Mouse (Mus musculus): ENCODE measurements around the gene Gm44805. TPM values are rescaled to one million over a fixed set of nuclear protein-coding genes. Genes with fewer than 3 reads are reported as not detected.
"Not testable (repeated sequence)": the region's sequence is repeated elsewhere in the genome, so short reads cannot be mapped to it uniquely, and the experiment has no call there.

Gene Gm44805
- total RNA-seq, 2 experiments from 2014 or later: not detected

DNA sequence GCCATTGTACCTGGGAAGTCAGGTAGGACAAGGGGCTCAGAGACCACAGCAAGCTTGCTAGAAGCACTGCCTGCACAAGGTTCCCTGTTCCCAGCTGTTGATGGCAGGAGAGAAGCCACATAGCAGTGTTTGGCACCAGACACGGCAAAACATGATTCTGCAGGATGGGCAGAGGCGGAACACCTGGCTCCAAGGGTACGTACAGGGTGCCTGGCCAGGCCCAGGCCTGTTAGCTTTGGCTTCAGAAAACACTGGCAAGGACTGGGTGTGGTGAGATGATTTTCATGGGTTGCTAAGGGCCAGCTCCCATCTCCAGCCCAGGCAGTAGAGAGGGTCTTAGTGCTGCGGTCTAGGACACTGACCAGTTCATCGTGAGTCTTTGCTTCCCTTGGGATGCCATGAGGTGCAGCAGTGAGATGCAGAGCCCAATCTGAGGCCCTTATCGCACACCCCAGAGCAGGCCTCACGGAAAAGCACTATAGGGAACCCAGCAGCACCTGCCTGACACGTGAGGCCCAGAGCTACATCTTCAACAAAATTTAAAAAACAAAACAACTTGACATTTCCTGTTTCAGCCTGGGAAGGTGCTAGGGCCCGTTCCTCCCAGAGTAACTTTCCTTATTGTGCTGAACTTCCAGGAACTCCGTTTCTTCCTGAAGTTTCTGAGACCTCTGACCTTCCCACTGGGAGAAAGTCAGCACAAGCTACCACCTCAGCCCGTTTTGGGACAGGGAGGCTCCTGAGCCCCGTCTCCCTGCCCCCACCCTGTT lies 19.3 kb upstream of the Gm44805 start:
- no peak for ATAC-seq (replicated peaks; ENCODE audit: poor library complexity, severe bottlenecking)

- ATAC-seq (replicated peaks; ENCODE audit: poor library complexity, severe bottlenecking): no peak
Measured at GRCm38 (mm10) chr7:19699827-19700148, 18.6 kb upstream of the Gm44805 start.

DNA sequence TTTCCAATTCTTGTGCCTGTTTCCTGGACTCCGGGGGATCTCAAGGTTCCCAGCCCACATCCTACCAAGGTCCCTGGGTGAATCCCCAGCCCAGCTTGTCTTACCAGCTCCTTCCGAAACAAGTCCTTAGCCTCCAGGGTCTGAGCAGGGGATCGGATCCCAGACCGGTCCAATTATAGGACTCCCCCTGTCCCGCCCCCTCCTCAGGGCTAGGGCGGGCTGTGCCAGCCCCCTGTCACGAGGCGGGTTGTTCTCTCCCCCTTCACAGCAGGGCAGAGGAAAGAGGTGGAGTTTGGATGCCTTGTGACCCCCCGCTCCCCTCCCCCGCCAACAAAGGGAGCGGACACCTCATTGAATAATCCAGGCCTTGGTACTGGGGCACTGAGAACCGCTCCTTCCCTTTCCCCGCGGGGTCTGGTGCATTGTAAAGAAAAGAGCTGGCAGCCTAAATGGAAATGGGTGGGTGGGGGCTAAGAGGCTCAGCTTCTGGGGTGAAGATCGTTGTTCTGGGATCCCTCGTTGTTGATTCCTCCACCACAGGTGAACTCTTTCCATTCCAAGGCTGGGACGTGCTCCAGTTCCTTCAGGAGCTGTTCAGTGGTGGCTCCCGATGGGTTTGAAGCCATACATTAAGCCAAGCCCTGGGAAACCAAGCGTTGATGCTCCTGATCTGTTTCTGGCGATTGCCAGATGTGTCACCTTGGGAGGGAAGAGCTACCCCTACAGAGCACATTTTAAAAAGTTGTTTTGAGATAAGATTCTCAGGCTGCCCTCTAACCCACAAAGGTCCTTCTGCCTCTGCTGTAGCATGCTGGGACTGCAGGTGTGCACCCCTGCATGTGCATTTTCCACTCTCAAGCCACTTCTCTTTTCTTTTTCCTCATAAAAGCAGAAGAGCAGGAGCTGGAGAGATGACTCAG lies 17.9 kb upstream of the Gm44805 start, which contains the start of gene Apoe:
Gene Apoe (minus strand): TSS at position 282 of the 920 bp plus-strand sequence.
- peak; percentile 65 for ATAC-seq (replicated peaks; ENCODE audit: poor library complexity, severe bottlenecking)

DNA sequence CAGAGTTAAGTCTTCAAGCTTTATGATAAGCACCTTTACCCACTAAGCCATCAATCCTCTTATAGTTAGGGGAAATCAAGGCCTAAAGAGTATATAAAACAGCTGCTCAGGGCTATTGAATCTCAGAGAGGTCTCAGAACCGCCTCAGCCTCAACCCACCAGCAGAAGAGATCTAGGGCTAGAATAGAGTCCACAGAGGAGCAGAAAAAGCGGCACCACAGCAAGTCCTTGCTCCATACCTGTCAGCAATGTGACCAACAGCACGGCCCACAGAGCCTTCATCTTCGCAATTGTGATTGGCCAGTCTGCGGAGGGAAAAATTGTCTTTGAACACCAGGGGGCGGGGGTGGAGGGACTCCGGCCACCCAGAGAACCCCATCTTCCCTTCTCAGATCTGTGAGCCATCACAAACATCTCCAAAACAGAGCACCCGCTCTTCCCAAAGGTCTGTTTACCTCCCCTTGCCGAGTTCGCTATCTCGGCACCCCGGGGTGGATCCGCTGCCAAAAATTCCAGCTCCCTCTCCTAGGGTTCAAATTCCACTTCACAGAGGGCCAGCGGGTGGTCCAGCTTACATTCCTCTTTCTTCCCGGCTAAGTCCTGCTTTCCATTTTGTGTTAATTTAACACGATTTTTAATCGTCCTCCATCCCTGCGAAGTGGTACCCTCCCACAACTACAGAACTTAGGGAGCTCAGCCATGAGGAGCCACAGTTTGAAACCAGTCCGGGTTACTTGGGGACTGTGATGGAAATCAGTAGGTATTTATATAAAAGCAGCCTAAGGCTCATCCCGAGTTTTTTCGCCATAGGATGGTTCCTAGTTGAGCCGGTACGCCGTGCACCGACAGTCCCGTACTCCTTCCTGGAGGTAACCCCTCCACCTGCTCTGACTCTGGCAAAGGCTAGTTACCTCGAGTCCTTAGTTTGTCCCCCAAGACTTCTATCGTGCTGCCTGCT lies 17.0 kb upstream of the Gm44805 start:
- 0 out of 2 replicates have a peak, but pooled peaks have one; percentile 16 for ATAC-seq (replicated peaks; ENCODE audit: poor library complexity, severe bottlenecking)

- ATAC-seq (replicated peaks; ENCODE audit: poor library complexity, severe bottlenecking): no peak
Measured at GRCm38 (mm10) chr7:19696336-19696873, 15.2 kb upstream of the Gm44805 start.

GRCm38 (mm10) chr7:19695881-19696280 lies 14.7 kb upstream of the Gm44805 start:
- no peak for ATAC-seq (replicated peaks; ENCODE audit: poor library complexity, severe bottlenecking)

DNA sequence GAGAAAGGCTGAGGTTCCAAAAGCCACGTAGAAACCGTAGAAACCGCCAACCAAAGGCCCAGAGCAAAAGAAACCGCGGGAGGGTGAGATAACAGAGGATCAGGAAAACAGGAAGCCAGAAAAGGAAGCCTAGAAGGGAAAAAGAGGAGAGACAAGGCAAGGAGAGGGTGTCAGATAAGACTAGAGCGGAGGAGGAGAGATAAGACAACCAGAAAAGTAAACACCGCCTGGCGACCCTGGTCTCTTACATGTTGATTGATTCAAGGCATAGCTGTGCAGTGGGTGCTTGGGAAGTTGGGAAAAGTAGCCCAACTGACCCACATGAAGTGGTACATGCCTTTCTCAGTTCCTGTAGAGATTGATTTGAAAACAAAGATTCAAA lies 14.0 kb upstream of the Gm44805 start:
- no peak for ATAC-seq (replicated peaks; ENCODE audit: poor library complexity, severe bottlenecking)

DNA sequence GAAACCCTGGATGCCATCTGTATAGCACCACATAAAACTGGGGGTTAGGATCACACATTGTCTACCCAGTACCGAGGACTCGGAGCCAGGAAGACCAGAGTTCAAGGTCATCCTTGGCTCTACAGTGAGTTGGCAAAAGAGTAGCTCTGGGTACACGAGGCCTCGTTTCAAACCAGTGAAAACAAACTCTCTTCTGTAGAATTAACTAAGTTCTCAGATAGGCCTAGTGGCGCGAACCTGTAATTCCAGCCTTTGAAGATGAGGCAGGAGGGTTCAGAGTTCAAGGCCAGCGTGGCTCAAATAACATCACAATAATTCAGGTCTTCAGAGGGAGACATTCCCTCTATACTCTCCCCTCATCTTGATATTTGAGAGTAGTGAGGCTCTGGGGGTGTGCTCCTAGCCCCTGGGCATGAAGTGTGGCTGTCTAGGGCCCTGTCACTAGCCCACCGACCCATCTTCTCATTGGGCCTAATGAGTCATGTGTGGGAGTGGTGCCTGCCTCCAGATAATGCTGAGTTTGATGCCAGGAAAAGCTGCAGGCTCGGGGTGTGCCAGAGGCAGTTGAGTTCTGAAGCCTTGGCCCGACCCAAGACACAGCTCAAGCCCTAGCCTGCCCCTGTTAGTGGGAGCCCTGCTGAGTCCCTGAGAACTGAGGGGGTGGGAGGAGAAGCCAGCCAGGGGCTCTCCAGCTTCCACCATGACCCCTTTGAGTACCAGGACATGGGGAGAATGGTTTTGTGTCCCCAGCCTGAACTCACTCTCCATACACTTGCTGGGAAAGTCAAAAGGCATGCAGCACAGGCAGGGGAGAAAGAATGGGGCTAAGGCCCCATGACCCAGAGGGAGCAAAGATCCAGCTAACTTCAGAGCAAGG lies 13.4 kb upstream of the Gm44805 start:
- no peak for ATAC-seq (replicated peaks; ENCODE audit: poor library complexity, severe bottlenecking)

DNA sequence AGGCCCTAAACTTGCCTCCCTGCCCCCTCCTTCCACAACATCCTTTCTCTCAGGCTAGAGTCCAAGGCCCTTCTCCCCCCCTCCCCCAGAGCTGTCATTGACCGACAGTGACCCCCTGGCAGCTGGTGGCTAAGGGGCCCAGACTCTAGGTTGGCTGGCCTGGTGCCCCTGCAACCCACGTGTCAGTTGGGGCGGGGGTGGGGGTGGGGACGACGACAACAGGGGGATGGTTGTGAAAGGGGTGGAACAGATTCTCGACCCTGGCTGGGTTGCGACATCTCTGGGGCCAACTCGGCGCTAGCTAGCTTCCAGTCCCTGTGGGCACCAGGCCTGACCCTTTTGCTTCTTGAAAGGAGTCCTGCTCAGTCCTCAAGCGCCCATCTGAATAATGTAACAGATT lies 12.2 kb upstream of the Gm44805 start:
- peak; percentile 84 for ATAC-seq (replicated peaks; ENCODE audit: poor library complexity, severe bottlenecking)

DNA sequence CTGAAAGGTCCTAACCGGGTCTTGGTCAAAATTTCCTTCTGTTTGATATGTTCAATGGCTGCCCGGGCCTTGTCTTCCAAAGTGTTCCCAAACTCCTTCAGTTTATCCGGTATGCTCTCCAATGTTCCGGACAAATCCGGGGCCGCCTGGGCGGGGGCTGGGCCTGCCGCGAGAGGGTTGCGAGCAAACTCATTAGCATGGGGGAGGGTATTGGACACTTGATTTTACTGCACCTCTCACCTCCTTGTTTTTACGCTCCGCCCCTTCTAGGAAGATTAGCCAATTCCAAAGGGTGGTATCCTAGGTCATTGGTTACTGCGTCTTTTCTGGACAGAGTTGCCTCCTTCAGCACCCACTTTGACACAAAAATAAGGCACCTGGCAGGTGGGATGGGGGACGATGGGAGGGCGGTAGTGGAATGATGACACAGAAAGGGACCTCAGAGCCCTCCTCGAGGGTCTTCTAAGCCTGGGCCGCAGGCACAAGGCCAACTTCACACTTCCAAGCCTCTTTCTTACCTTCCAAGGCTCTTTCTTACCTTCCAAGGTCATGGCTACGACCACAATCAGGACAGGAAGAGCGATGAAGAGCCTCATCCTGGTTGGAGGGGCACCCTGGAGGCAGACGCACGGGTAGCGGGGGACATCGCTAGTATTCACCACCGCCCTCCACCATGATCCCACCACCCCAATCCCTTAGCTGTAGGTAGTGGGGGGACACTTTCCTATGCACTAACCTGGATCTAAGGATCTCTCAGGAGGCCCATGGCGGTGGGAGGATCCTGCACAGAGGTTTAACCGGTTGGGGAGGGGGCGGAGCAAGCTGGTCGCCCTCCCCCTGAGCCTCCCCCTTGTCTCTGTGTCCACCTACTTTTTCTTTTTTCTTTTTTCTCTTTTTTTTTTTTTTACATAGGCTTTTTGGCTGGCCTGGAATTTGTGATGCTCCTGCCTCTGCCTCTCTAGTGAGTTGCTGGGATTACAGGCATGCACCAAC lies 10.9 kb upstream of the Gm44805 start, which contains the start of gene Apoc1:
Gene Apoc1 (minus strand): TSS at position 788 of the 993 bp plus-strand sequence.
- ATAC-seq (replicated peaks; ENCODE audit: poor library complexity, severe bottlenecking): no peak

- ATAC-seq (replicated peaks; ENCODE audit: poor library complexity, severe bottlenecking): no peak
Measured at GRCm38 (mm10) chr7:19691434-19691833, 10.2 kb upstream of the Gm44805 start.

DNA sequence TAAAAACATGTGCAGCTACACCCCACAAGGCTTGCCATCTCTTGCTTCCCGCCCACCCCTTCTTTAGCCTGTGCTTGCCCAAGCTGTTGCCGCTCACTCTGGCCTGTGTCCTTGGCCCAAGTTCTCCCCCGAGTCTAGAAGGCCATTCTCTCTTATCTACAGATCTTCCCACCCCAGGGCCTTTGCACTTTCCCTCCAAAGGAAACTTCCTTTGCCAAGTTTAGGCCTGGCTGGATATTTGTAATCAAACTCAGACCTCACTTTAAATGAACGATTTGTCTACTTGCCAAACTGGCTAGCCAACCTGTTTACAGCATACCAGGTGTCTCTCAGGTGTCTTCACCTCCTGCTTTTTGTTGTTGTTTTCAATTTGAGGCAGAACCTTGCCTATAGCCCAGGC lies 9.6 kb upstream of the Gm44805 start:
- ATAC-seq (replicated peaks; ENCODE audit: poor library complexity, severe bottlenecking): no peak

DNA sequence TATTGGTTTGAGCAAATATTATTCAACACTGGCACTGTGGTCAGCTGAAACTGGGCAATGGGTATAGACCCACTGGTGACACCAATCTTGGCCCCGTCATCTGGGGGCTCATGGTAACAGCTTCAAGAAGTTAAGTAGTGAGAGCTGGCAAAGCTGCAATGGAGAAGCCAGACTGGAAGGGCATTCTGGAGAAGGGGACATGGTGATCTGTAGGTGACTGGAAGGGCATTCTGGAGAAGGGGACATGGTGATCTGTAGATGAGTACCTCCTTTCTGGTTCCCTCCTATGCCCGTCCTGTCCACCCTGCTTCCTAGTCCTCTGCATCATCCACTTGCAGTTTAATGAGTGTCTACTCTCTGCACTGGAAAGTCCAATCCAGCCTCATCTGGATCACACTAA lies 7.4 kb upstream of the Gm44805 start:
- no peak for ATAC-seq (replicated peaks; ENCODE audit: poor library complexity, severe bottlenecking)

GRCm38 (mm10) chr7:19688101-19688500 lies 6.9 kb upstream of the Gm44805 start:
- no peak for ATAC-seq (replicated peaks; ENCODE audit: poor library complexity, severe bottlenecking)

- ATAC-seq (replicated peaks; ENCODE audit: poor library complexity, severe bottlenecking): not testable (repeated sequence)
Measured at GRCm38 (mm10) chr7:19686927-19687583, 5.8 kb upstream of the Gm44805 start.

GRCm38 (mm10) chr7:19686521-19686920 lies 5.3 kb upstream of the Gm44805 start:
- ATAC-seq (replicated peaks; ENCODE audit: poor library complexity, severe bottlenecking): no peak

DNA sequence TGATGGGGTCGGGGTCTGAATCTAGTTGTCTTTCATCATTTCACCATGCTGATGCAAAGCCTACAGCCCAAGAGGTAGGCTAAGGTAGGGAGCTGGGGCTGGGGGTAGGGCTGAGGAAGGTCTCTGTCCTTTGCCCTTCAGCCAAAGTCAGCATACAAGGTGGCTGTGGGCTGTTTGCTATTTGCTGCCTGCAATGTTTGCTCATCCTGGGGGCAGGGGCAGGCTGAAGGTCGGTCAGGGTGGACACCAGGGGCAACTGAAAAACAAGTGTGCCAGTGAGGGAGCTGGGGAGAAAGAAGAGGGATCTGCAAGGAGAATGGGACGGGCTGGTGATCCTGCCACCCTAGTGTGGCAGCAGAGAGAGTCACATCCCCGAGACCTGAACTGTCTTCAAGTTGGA lies 4.2 kb upstream of the Gm44805 start:
- ATAC-seq (replicated peaks; ENCODE audit: poor library complexity, severe bottlenecking): no peak
